Mouse (Mus musculus): Measurements from ENCODE around the gene Frmd6.

Gene Frmd6

DNA sequence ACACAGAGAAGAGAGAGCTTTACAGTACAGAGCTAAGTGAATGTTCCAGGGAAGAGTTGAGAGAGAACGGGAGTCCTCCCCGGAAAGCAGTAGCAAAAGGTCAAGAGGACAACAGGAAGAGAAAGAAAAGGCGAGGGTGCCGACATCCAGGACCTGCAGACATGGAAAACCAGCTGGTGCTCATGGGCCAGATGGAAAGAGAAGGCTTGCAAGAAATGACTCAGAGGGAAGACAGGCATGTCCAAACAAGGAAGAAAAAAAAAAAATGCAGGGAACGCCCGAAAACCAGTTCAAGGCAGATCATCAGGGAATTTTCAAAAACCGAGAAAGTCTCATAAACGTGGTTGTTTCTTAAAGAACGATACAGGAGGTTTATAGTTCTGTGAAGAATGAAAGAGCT lies 81.6 kb downstream of the Frmd6 start:
- DNase-seq = no peak

DNA sequence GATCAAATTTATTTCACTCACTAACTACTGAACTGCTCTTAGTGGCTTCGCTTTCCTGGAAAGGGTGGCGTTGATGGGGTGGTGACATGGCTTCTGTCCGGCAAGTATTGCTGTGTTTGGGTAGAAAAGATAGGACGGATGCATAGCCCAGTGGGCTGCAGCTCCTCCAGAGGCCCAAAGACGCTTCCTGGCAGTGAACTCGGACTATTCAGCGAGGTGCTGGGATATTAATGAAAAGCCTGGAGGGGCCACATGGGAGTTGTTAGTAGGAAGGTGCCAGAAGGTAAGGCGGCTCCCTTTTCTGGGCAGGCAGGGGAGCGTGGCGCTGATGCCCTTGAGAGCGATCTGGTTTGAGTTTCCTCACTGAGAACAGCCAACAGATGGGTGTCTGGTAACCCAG lies 82.3 kb downstream of the Frmd6 start:
- DNase-seq = no peak

DNA sequence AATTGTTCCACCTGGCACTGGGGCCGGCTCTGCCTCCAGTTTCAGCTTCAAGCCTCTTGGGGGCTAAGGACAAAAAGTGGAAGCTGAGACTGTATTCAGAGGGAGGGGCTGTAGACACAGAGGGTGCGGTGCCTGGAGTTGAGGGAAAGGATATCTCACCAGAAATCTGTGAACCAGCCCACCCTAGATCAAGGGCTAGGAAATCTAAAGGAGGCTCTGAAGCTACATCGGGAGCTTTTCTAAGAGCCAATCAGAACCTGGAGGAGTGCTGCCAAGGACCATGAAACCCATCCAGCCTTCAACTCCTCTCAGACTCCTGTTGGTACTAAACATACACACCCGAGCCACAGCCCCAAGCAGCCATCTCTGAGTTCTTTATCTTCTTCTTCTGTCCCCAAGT lies 82.8 kb downstream of the Frmd6 start:
- DNase-seq = no peak

DNA sequence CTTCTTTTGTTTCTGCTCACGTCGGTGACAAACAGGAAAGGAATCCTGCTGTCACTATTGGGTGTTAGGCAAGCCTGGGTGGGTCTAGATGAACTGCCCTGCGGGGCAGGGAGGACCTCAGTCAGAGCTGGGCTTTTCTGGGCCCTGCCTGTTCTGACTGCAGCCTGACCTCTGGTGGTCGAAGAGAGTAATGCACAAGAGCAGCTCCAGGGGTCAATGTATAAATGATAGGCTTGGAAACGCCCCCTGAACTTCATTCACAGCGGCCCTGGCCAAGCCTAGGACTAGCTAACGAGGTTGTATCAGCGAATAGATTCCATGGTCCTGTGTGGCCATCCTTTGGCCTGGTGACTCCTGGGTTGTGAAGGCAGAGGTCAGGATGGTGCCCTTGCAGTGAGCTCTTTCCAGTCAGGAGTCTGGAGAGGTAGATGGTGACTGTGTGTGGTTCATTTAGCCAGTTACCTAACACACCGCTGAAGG lies 85.0 kb downstream of the Frmd6 start:
- DNase-seq = peak; percentile 80 to 87

DNA sequence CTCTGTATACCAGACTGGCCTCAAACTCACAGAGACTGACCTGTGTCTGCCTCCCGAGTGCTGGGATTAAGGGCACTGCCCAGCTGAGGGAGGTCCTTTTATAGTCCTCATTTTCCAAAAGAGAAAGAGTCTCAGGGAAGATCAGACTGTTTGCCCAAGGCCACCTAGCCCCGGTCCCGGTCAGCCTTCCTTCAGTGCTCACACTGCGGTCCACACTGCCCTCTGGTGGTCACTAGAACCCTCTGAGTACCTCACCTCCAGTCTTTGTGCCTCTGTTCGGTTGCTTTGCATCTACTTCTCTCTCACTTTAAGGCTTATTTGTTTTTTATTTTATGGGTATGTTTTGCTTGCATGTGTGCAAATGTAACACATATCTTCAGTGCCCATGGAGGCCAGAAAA lies 85.7 kb downstream of the Frmd6 start:
- DNase-seq = peak; percentile 87 to 91

DNA sequence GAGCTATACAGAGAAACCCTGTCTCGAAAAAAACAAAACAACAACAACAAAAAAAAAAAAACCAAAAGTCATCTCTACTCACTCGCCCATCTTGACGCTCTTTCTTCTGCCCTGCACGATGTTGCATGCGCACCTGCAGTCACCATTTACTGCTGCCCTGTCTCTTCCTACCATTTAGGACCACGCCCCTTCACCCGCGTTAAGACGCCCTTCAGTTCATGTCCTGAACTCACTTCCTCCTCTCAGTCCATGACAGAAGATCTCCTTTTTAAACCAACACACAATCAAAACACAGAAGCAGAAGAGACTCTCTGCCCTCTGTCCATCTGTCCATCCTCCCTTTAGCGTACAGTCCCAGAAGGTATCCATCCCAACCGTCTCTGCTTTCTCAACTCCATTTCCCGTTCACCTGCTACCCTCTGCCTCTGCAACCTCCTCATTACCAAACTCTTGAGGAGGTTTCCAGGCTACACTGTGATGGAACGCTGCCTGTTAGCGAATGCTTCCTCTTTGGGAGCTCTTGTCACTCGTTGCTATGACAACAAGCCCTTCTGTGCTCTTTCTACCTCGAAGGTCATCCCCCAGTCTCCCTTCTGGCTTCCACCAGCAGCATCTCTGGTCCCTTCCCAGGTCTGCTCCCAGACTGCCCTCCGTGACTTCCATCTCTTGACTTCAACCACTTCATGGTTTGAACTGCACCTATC lies 86.5 kb downstream of the Frmd6 start:
- no peak for DNase-seq

DNA sequence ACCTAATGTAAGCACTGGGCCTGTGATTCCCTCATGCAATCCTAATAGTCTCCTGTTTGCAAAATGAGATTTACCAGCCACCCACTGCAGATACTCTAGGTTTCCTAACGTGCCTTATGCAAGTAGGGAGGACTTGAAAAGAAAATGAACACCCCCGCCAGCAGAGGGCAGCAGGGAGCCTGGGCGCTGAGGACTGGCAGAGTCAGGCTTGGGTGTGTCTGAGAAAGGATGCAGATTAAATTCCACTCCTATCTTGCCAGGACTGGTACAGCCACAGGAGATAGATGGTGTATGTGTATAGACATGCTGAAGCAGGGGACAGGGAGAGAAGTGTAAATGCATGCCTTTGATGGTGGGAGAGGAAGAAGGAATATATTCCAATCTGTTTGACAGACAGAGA lies 88.1 kb downstream of the Frmd6 start:
- DNase-seq = peak; percentile 33 to 43

DNA sequence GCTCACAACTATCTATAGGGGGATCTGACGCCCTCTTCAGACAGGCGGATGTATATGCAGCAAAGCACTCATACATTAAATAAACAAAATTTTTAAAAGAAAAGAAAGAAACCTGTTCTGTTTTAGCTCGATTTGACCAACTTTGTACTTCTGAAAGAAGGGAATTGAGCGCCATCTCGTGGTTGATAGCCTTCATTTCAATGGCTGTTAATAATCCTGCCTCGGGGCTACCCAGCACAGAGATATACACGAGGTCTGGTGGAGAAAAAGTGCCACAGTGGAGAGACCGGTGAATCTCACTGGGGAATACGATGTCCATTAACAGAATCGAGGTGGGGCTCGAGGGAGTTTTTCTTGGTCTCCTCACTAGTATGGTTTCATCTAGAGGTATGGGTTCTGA lies 89.1 kb downstream of the Frmd6 start:
- peak; percentile 54 to 67 for DNase-seq

DNA sequence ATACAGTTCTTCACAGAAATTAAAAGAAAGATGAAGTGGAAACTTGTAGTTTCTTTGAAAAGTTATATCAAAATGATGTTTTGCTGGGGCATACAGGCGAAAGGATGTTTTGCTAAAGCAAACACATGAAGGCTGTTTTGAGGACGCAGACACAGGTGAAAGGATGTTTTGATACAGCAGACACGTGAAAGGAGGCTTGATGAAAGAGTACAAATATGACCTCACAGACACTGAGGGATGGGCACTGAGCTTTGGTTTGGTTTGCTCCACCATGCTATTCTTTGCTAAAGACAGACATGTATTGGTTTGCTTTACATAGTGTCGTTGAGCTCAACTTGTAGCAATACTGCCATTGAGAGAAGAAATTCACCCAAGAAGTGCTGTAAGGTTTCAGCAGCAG lies 104.5 kb downstream of the Frmd6 start:
- no peak for DNase-seq

DNA sequence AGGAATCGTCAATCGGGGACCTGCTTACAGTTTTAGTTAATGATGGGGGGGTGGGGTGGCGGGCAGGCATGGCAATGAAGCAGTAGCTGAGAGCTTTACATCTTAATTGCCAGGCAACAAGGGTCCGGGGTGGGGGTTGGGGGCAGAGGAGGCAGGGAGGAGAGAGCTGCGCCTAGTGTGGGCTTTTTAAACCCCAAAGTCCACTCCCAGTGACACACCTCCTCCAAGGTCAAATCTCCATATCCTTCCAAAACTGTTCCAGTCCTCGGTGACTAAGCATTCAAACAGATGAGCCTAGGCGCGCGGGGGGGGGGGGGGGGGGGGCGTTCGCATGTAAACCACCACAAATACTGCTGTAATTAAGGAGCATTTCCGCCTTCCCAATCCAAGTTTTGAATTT lies 111.8 kb downstream of the Frmd6 start:
- DNase-seq = peak in 1 of 2 experiments; percentile 22

DNA sequence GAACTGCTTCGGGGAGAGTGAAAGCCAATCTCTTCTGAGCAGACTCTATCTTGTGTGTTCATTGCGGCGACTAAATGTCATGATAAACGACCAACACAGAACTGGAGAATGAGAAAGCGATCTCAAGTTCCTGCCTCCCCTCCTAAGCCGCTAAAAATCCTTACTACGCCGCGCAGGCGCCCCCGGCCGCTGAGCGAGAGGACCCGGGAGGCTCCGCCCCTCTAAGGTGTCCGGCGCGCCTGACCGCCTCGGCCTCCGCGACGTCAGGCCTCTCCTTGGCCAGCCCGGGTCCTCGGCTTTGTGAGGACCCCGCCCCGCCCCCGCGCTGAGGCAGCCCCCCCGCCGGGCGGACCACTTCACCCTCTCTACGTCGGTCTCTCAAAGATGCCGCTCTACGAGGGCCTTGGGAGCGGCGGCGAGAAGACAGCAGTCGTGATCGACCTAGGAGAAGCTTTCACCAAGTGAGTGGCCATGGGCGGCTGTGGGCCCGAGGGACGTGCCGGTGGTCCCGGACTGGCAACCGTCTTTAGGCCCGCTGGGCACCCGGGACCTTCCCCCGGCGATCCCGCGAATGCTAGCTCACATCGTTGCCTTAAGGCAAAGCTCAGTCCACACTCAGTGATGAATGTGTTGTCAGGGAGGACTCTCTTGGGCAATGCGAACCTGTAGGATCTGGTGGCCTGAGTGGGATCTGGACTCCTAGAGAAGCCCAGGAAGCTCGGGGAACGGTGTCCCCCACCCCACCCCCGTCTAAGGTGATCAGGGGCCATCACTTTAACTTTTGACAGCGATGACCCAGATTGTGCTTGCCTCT lies 112.5 kb downstream of the Frmd6 start, which contains the start of gene Actr10:
Gene Actr10, plus strand, starts transcription at position 287 of the 814 bp plus-strand sequence.
- peak; percentile 90 to 94 for DNase-seq

DNA sequence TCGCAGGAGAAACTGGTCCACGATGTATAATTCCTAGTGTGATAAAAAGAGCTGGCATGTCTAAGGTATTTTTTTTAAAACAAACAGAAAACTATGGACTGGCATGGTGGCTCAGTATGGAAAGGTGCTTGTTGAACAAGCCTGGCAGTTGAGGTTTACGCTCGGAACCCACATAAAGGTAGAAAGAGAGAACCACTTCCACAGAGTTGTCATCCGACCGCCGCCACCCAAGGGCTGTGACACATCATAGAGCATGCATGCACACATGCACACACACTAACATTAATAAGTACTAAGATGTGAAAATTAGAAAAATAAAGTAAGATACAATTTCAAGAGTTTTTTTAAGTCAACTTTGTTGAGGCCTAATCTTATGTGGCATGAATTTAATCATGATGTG lies 115.5 kb downstream of the Frmd6 start:
- DNase-seq = no peak

DNA sequence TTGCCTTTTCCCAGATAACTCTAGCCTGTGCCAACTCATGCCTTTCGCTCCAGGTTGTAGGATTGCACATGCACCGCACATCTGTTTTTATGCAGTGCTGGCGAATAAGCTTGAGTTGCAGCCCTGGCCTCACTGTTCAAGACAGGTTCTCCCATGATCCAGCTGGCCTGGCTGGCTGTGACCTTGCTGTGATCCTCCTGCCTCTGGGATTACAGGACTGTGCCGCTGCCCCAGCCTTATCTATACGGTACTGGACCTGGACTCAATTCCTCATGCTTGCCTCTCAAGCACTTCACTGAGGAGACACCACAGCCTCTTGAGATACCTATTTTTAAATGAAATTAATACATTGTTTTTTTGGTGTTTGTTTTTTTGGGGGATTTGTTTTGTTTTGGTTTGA lies 118.9 kb downstream of the Frmd6 start:
- no peak for DNase-seq

DNA sequence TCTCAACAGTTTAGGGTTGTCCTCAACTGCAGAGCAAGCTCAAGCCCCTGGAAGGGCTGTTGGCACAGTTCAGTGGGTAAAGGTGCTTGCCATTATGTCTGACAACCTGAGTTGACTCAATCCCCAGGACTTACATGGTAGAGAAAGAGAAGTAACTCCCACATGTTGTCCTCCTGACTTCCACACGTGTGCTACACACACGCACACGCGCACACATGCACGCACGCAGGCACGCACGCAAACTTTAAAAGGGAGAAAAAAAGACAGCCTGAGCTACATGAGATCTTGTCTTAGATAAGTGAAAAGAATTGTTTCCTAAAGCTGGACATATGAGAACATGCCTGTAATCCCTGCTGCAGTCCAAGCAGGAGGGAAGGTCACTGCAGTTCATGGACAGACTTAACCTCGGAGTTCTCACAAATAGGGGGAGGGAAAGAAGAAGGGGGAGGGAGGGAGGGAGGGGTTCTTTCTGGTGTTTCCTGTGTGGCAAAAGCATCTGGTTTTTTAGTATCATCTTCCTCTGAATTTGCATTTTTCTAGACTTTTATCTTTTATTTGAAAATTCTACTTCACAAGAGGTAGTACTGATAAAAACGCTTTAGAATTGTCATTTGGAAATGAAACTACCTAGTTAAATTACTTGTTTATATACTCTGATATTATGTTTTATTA lies 121.4 kb downstream of the Frmd6 start:
- DNase-seq = no peak
